Mouse (Mus musculus): ENCODE data around the gene Zfyve1. TPM values are rescaled to one million over a fixed set of nuclear protein-coding genes. Genes with fewer than 3 reads are reported as not detected.

Gene Zfyve1
- polyA plus RNA-seq, 1 experiment from 2014 or later = 33.5 TPM

GRCm38 (mm10) chr12:83577445-83577844 lies 19.6 kb downstream of the Zfyve1 start:
- H3K27ac ChIP-seq (replicated peaks) = no peak overlapping the region
- WGBS = 94% methylated on average over 5 of the region's 5 CpGs
- H3K4me2 ChIP-seq (replicated peaks) = no peak overlapping the region
- H3K4me3 ChIP-seq = no peak overlapping the region
- H3K4me1 ChIP-seq = no peaks in the 10 kb centered on the region
- H3K9ac ChIP-seq (replicated peaks) = no peak overlapping the region
- H3K27me3 ChIP-seq = no peaks in the 10 kb centered on the region
- no peak for ATAC-seq (replicated peaks)
- H3K36me3 ChIP-seq = peaks cover 44% of the 10 kb centered on the region
- H3K9me3 ChIP-seq = no peaks in the 10 kb centered on the region

- Histone ChIP-seq H3K27me3 (no peaks in the 10 kb centered on the region), H3K4me1 (no peaks in the 10 kb centered on the region), H3K4me2 (replicated peaks) (no peak overlapping the region), H3K36me3 (peaks cover 63% of the 10 kb centered on the region), H3K27ac (replicated peaks) (no peak overlapping the region), H3K9ac (replicated peaks) (no peak overlapping the region), H3K9me3 (no peaks in the 10 kb centered on the region), H3K4me3 (no peak overlapping the region)
- ATAC-seq (replicated peaks) = no peak
- 84% methylated on average over 5 of the region's 5 CpGs for whole genome bisulfite sequencing
Measured at GRCm38 (mm10) chr12:83572717-83573116, 24.3 kb downstream of the Zfyve1 start.

GRCm38 (mm10) chr12:83569866-83570265 lies 27.2 kb downstream of the Zfyve1 start:
- no peaks in the 10 kb centered on the region for H3K9me3 ChIP-seq
- H3K36me3 ChIP-seq = peaks cover 66% of the 10 kb centered on the region
- no peak overlapping the region for H3K4me3 ChIP-seq
- H3K4me2 ChIP-seq (replicated peaks) = no peak overlapping the region
- no peak overlapping the region for H3K27ac ChIP-seq (replicated peaks)
- H3K27me3 ChIP-seq = no peaks in the 10 kb centered on the region
- H3K9ac ChIP-seq (replicated peaks) = no peak overlapping the region
- WGBS = 80% methylated on average over 3 of the region's 3 CpGs
- H3K4me1 ChIP-seq = no peaks in the 10 kb centered on the region
- ATAC-seq (replicated peaks) = no peak

- Histone ChIP-seq H3K9me3 (no peaks in the 10 kb centered on the region), H3K36me3 (peaks cover 65% of the 10 kb centered on the region), H3K9ac (replicated peaks) (no peak overlapping the region), H3K4me1 (no peaks in the 10 kb centered on the region), H3K4me2 (replicated peaks) (no peak overlapping the region), H3K4me3 (no peak overlapping the region), H3K27ac (replicated peaks) (no peak overlapping the region), H3K27me3 (no peaks in the 10 kb centered on the region)
- ATAC-seq (replicated peaks) = no peak
- 90% methylated on average over 3 of the region's 3 CpGs for WGBS
Measured at GRCm38 (mm10) chr12:83562589-83562988, 34.4 kb downstream of the Zfyve1 start.

GRCm38 (mm10) chr12:83560189-83560588 lies 36.8 kb downstream of the Zfyve1 start:
- Histone ChIP-seq H3K36me3 (peaks cover 69% of the 10 kb centered on the region), H3K4me2 (replicated peaks) (no peak overlapping the region), H3K27ac (replicated peaks) (no peak overlapping the region), H3K9ac (replicated peaks) (no peak overlapping the region), H3K4me3 (no peak overlapping the region), H3K4me1 (no peaks in the 10 kb centered on the region), H3K9me3 (no peaks in the 10 kb centered on the region), H3K27me3 (no peaks in the 10 kb centered on the region)
- ATAC-seq (replicated peaks) = no peak
- 71% methylated on average over 6 of the region's 6 CpGs for WGBS

- Histone ChIP-seq H3K4me2 (replicated peaks) (no peak overlapping the region), H3K4me3 (no peak overlapping the region), H3K4me1 (no peaks in the 10 kb centered on the region), H3K36me3 (peaks cover 73% of the 10 kb centered on the region), H3K9me3 (no peaks in the 10 kb centered on the region), H3K27me3 (no peaks in the 10 kb centered on the region), H3K9ac (replicated peaks) (no peak overlapping the region), H3K27ac (replicated peaks) (no peak overlapping the region)
- ATAC-seq (replicated peaks) = no peak
- WGBS = 94% methylated on average over 7 of the region's 7 CpGs
Measured at GRCm38 (mm10) chr12:83558496-83558895, 38.5 kb downstream of the Zfyve1 start.

GRCm38 (mm10) chr12:83555605-83556004 lies 41.4 kb downstream of the Zfyve1 start:
- 65% methylated on average over 9 of the region's 9 CpGs for WGBS
- peaks cover 74% of the 10 kb centered on the region for H3K36me3 ChIP-seq

GRCm38 (mm10) chr12:83553816-83554215 lies 43.2 kb downstream of the Zfyve1 start:
- ATAC-seq (replicated peaks) = no peak
- H3K9ac ChIP-seq (replicated peaks) = no peak overlapping the region
- 89% methylated on average over 4 of the region's 4 CpGs for WGBS
- H3K9me3 ChIP-seq = no peaks in the 10 kb centered on the region
- H3K27me3 ChIP-seq = no peaks in the 10 kb centered on the region
- no peak overlapping the region for H3K4me2 ChIP-seq (replicated peaks)
- peaks cover 85% of the 10 kb centered on the region for H3K36me3 ChIP-seq
- H3K4me1 ChIP-seq = no peaks in the 10 kb centered on the region
- H3K27ac ChIP-seq (replicated peaks) = no peak overlapping the region
- H3K4me3 ChIP-seq = no peak overlapping the region

More at GRCm38 (mm10) chr12:83555605-83556004, 41.4 kb downstream of the Zfyve1 start:
- H3K4me3 ChIP-seq = no peak overlapping the region
- H3K4me2 ChIP-seq (replicated peaks) = no peak overlapping the region
- no peaks in the 10 kb centered on the region for H3K4me1 ChIP-seq
- no peak for ATAC-seq (replicated peaks)
- H3K27ac ChIP-seq (replicated peaks) = no peak overlapping the region
- H3K9ac ChIP-seq (replicated peaks) = no peak overlapping the region
- no peaks in the 10 kb centered on the region for H3K27me3 ChIP-seq
- no peaks in the 10 kb centered on the region for H3K9me3 ChIP-seq

- no peak for ATAC-seq (replicated peaks)
- no peaks in the 10 kb centered on the region for H3K4me1 ChIP-seq
- no peaks in the 10 kb centered on the region for H3K9me3 ChIP-seq
- no peak overlapping the region for H3K4me2 ChIP-seq (replicated peaks)
- WGBS = 92% methylated on average over 16 of the region's 16 CpGs
- H3K27me3 ChIP-seq = no peaks in the 10 kb centered on the region
- H3K9ac ChIP-seq (replicated peaks) = no peak overlapping the region
- no peak overlapping the region for H3K4me3 ChIP-seq
- H3K36me3 ChIP-seq = peaks cover 82% of the 10 kb centered on the region
- no peak overlapping the region for H3K27ac ChIP-seq (replicated peaks)
Measured at GRCm38 (mm10) chr12:83551305-83551704, 45.7 kb downstream of the Zfyve1 start.

GRCm38 (mm10) chr12:83544791-83545190 lies 52.2 kb downstream of the Zfyve1 start:
- no peaks in the 10 kb centered on the region for H3K4me1 ChIP-seq
- no peak overlapping the region for H3K4me2 ChIP-seq (replicated peaks)
- H3K9me3 ChIP-seq = no peaks in the 10 kb centered on the region
- no peak overlapping the region for H3K27ac ChIP-seq (replicated peaks)
- no peaks in the 10 kb centered on the region for H3K27me3 ChIP-seq
- H3K36me3 ChIP-seq = peaks cover 54% of the 10 kb centered on the region
- H3K9ac ChIP-seq (replicated peaks) = no peak overlapping the region
- no peak overlapping the region for H3K4me3 ChIP-seq
- ATAC-seq (replicated peaks) = no peak

GRCm38 (mm10) chr12:83543997-83544396 lies 53.0 kb downstream of the Zfyve1 start:
- no peak overlapping the region for H3K27ac ChIP-seq (replicated peaks)
- H3K4me3 ChIP-seq = no peak overlapping the region
- H3K9me3 ChIP-seq = no peaks in the 10 kb centered on the region
- no peak overlapping the region for H3K9ac ChIP-seq (replicated peaks)
- no peaks in the 10 kb centered on the region for H3K4me1 ChIP-seq
- 86% methylated on average over 7 of the region's 7 CpGs for WGBS
- ATAC-seq (replicated peaks) = no peak
- H3K36me3 ChIP-seq = peaks cover 57% of the 10 kb centered on the region
- no peaks in the 10 kb centered on the region for H3K27me3 ChIP-seq
- H3K4me2 ChIP-seq (replicated peaks) = no peak overlapping the region

- H3K4me1 ChIP-seq = peaks cover 10% of the 10 kb centered on the region
- peak; percentile 75 for ATAC-seq (replicated peaks)
- WGBS = 19% methylated on average over 9 of the region's 9 CpGs
- no peak overlapping the region for H3K4me2 ChIP-seq (replicated peaks)
- H3K36me3 ChIP-seq = peaks cover 68% of the 10 kb centered on the region
- no peak overlapping the region for H3K4me3 ChIP-seq
- no peaks in the 10 kb centered on the region for H3K27me3 ChIP-seq
- no peak overlapping the region for H3K27ac ChIP-seq (replicated peaks)
- no peak overlapping the region for H3K9ac ChIP-seq (replicated peaks)
- H3K9me3 ChIP-seq = no peaks in the 10 kb centered on the region
Measured at GRCm38 (mm10) chr12:83536039-83536438, 61.0 kb downstream of the Zfyve1 start.

GRCm38 (mm10) chr12:83535428-83535827 lies 61.6 kb downstream of the Zfyve1 start:
- Histone ChIP-seq H3K9ac (replicated peaks) (no peak overlapping the region), H3K36me3 (peaks cover 65% of the 10 kb centered on the region), H3K9me3 (no peaks in the 10 kb centered on the region), H3K4me1 (peaks cover 10% of the 10 kb centered on the region), H3K4me2 (replicated peaks) (no peak overlapping the region), H3K4me3 (no peak overlapping the region), H3K27me3 (no peaks in the 10 kb centered on the region), H3K27ac (replicated peaks) (no peak overlapping the region)
- WGBS = 85% methylated on average over 11 of the region's 11 CpGs
- no peak for ATAC-seq (replicated peaks)

Measured in forebrain, embryonic 15.5 days (tissue).